Mouse (Mus musculus) ES-CJ7 (cell line): ENCODE measurements at regions not wholly inside any gene's neighbourhood (a gene's known extent, or its start where the extent isn't known, plus 50 kb on each side); places are given as distances from the start of the nearest gene placed in this dataset.
A peak's percentile ranks its signal among the peaks of the same experiment; 100 is the strongest.

Experiments
- DNase-seq: peaks from one replicate; pipeline ENCODE4 v3.0.0; 2011; ENCODE audit warnings: low read depth, low spot score

DNA sequence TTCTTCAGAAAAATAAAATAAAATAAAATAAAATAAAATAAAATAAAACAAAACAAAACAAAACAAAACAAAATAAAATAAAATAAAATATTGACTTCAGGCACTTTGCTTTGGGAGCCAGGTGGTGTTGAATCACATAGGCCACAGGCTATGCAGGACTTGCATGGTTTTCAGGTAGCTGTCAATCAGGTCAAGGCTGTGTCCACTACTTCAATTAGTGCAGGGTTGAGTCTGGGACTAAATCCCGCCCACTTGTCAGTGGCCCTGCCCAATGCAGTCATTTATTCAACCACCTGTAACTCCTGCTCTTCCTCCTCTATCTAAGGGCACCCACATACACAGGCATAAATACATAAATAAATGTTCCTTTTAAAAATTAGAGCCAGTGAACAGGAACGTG is 497.3 kb upstream of the Gm5415 start:
- no peak for DNase-seq

DNA sequence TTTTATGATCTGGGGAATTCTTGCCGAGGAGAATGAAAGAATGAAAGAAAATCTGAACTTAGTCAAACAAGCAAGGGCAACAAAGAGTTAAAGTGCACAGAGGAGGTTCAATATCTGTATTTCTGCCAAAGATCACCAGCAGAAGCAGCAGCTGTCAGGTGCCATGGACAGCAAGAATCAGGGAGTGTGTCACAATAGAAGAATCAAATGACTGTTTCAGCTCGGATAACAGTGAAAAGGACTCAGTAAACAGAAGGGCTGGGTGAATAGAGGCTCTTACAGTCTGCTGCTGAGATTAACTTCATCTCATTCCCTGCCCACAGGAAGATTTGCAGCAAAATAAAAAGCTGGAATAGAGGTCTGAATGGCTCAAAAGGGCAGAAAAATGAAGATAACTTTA is 495.3 kb upstream of the Gm5415 start:
- no peak for DNase-seq

DNA sequence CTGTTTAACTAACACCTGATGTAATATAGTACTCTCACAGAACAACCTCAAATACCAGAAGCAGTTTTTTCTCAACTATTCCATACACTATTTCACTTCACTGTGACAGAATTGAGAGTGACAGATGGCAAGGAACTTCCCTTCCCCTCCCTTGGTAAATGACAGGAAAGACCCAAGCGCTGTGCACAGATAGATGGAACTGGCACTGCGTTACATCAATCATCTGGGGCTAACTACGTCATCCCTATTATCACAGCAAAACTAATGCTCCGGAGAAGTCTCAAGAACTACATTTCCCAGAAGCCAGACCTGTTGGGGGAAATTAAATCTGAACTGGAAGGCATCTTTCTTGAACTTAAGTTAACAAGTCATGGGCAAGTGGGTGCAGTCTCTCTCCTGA is 493.6 kb upstream of the Gm5415 start:
- DNase-seq, result no peak

DNA sequence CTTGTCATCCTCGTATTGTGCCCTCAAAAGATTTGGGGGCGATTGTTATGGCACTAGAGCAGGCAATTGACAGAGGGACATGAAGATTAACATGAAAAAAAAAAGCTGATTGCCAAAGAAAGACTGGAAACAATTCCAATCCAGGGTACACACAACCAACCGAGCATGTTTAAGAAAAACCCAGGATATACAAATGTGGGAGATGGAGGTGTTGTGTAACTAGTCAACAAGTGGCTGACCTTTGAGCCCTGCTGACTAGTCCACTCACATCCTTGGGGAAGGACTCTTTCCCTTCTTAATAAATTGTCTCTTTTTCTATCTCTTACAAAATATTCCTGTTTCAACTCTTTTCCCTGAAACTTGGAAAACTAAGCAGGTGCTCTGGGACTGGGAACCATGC is 484.9 kb upstream of the Gm5415 start:
- no peak for DNase-seq

DNA sequence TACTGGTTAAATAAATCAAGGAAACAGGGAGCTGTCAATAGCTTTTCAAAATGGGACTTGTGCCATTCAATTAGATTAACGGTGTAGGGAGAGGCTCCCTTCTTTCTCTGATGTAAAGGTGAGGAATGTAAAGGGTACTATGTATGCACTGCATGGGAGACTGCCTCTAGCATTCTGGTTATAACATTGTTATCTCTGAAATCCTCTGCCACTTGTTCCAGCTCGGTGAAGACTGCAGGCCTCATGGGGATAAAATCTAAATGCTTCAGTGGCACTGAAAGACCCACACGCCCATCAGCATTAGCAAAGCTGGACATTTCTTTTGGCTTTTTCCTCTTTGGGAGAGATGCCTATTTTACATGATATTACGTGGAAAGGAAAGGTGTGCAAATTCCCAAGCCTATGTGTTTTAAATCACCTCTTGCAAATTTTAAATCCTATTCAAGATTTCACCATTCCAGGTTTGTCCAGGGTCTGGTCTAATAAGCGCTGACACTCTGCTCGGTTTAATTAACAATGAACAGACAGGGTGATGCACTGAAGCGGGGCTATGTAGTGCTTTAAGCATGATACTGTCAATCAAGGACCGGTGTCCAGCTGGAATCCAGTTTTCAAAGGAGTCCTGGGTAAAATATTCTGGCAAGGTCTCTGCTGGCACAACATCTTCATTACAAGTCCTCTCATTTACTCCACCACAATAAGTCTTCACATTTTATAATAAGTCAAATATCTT is 479.8 kb upstream of the Gm5415 start:
- no peak for DNase-seq

DNA sequence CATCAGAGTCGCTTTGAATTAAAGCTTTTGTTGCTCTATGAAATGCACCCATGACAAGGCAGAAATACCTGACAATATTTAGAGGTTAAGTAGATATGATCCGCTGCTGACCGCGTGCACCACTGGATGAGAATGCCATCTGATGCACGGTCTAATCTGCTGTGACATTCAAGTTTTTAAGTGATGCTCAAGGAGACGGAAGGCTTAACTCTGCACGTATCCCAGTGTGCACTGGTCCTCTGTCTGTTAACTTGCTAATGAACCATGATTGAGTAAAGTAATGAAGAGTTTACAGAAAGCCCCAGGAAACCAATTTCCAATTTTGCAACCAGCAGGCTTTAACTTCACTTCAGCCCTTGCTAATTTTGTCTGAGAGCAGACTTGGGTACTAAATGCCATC is 478.3 kb upstream of the Gm5415 start:
- no peak for DNase-seq

DNA sequence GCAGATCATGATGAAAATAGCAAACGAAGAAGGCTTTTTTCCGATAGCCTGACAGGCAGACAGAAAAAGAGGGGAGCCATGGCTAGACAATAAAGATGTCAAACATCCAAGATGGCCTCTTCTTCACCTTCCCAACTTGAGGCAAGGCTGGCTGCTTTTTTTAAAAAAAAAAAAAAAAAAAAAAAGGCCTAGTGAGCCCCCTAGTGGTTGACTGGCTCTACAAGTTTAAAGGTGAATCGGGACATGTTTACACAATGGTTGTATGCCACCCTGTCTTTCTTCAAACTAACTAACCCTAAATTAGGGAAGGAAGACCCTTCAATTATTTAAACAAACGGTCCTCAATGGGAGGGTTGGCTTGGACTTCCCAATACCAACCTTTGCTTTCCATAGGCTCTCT is 475.8 kb upstream of the Gm5415 start:
- peak; percentile 42 for DNase-seq

DNA sequence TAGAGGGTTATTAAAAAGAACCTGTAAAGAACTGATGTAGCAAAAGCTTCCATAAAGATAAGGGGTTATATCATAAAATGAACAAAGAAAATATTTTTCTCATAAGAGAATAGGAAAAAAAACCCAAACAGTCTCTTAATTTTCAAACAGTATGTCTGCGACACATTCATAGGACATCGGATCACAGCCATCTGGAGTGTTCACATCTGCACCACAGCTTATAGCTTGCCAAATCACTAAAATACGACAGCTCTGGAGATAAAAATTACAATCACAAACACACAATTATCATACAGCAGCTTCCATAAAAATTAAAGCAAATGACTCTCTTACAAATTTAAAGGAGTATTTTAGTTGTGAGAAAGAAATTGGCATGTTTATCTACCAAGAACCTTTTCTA is 456.9 kb upstream of the Gm5415 start:
- no peak for DNase-seq

DNA sequence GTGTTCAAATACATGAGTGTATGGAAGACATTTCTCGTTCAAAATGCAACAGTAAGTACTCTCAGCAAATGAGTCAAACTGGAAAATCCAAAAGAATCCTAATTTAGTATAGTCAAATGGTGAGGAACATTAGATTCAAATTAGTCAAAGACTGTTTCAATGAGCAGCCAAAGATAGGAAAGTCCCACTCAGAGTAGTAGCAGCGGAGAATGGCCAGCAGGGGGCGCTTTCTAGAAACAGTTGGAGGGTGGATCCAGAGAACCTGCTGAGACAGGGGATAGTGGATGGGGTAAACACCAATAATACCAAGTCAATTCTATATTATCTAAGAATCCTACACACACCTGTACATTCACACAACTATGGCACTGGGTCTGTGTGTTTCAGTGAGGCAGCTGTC is 417.9 kb upstream of the Gm5415 start:
- peak; percentile 34 for DNase-seq

DNA sequence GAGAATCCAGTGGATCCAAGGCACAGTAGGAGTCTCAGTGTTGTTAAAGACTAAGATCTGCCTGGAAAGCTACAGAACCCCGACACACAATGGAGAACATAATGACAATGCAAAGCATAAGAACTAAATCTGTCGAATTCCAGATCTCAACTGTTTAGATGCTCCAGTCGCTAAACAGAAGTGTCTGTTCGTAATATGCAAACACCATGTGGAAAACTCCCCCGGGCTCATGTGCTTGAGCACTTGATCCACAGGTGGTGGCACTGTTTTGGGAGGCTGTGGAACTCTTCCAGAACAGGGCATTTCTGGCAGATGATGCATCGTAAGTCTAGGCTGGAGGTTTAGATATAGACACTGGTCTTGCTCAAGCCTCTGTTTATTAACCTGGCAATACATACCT is 412.2 kb upstream of the Gm5415 start:
- no peak for DNase-seq

DNA sequence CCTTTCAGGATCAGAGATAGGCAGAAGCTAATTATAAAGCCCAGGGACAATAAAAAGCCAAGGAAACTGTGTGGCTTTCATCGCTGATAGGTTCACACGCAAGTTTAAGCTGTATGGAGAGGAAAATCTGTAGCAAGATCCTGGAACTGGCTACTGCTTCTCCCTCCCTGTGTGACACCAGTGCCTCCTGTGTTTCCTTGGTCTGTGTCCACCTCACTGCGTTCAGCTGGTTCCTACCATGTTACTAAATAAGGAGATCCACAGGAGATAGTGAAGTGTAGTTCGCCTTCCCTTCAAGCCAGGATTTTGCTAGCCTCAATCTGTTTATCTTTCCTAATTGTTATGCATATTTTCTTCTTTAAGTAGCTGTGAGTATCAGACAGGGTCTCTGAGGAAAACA is 399.2 kb upstream of the Gm5415 start:
- no peak for DNase-seq

DNA sequence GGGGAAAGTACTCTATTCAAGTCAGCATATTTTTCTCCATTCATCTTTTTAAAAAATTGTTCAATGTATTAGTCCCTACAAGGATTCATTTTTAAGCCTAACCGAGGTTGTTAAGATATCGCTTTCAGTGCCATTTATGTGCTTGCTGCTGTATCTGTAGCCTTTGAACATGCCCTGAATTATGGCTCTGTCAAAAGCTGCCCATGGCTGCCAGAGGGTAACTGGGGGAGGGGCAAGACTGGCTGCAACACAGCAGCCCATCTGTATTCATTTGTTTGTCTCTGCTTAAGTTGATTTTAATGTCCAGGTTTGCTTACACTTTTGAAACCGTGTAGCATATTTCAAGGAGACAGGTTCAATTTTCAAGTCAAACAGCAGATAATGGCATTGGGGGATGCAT is 383.3 kb upstream of the Gm5415 start:
- no peak for DNase-seq

DNA sequence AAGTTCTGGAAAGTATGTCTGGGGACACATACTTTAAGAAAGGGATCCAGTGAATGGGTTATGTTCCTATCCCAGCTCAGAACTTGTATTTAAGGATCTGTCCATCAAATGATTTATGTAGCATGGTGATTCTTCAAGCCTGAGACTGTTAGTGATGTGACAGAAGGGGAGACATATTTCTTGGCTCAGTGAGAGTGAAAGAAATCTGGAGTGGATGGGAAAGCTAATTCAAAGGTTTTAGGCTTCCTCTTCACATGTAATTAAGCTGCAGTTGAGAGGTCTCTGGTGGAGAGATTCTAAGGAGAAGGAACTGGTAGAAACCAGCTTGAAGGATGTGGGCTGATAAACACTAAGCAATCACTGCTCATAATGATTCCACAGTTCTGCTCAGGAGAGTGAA is 355.3 kb upstream of the Gm5415 start:
- no peak for DNase-seq

DNA sequence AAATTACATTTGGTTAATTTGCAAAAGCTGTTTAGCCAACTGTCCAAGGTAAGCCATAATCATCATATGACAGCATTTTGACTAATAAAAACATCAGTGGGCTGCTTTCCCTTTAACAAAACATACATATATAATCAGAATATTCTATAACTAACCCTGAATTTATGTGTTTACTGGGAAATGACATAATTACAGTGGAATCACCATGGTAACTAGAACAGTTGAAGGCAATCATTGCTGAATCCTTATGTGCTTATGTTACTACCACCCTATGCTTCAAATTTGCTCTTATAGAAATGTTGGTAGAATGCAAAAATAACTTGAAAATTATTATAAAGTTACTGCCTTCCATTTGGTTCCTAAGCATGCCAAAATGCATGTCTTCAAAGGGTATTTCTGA is 340.6 kb upstream of the Gm5415 start:
- DNase-seq, result no peak

DNA sequence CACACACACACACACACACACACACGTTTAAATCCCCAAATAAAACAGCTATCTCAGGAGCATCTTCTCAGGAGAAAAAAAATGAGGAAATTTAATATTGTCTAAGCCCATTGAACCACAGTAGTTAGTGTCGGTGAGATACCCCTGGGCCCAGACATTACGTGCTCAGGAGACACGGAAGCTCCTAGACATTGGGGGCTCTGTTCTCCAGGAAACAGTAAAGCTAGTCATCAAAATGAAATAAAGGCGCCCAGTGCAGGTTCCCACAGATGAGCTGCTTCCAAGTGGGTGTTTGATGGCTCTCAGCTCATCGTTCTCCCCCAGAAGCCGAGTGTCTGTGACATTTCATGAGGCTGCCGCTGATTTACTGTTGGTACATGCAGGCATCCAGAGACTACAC is 325.8 kb upstream of the Gm5415 start:
- no peak for DNase-seq

DNA sequence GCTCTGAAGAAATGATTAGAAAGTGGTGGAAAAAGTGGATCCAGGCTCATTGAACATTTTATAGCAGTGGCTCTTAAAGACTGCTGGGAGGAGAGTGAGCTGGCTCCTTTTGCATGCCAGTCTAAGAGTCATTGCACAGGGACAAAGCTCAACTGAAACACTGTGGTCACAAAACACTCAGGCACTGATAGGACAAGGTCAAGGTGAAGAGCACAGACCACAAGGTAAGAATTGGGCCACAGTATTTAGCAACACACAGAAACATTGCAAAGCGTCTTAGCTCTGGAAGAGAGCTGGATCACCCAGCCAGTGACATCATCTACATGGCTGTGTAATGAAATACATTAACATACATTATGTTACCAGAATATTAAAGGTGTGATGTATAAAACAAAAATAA is 319.0 kb upstream of the Gm5415 start:
- no peak for DNase-seq

DNA sequence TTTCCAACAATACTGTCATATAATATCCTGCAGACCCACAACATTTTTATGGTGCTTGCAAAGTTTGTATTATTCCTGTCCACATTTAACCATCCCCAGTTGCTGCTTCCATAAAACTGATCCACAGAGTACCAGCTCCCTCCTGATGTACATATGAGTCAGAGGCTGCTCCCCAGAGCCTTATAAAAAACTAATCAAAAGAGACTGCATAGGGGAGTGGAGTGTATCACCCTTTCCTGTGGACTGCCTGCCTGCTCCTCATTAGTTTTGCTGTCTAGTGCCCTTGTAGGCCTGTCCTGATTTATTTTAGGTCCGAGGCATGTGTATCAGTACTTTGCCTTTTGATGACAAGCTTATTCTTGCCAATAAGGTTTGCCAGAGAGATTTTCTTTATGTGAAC is 310.9 kb upstream of the Gm5415 start:
- DNase-seq, result no peak
